Mouse (Mus musculus): ENCODE results near the gene D10Jhu81e. TPM values are rescaled to one million over a fixed set of nuclear protein-coding genes. Genes with fewer than 3 reads are reported as not detected.
"Not testable (repeated sequence)": the region's sequence is repeated elsewhere in the genome, so short reads cannot be mapped to it uniquely, and the experiment has no call there.

Gene D10Jhu81e
- polyA plus RNA-seq, 1 experiment from 2014 or later = 24.3 TPM

DNA sequence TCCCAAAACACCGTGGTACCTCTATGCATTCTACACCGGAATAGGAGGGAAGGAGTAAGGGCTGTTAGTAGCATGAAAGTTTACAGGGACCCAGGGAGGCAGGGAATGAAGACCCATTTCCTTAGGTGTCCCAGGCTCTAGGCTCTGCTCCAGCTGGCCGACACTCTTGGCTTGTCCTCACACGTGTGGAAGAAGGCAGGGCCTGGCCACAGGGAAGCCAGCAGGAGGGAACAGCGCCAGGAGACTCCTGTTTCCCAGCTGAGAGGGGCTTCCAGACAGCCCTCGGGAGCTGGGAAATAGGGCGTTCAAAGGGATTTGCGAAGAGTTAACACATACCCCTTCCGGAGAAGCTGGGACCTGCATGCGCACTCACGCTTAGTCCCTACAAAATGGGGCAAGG is 40.2 kb downstream of the D10Jhu81e start:
- Histone ChIP-seq H3K4me1 (replicated peaks; ENCODE audit: control insufficient read depth, insufficient read depth, low read length) (peaks cover 6% of the 10 kb centered on the region), H3K27me3 (replicated peaks; ENCODE audit: control insufficient read depth, insufficient read depth, low read length) (0 out of 2 replicates have a peak, but pooled peaks cover 3% of the 10 kb centered on the region), H3K27ac (ENCODE audit: low read depth, low read length) (no peak overlapping the region), H3K4me3 (ENCODE audit: low read depth, low read length) (no peak overlapping the region), H3K4me2 (no peak overlapping the region), H3K36me3 (ENCODE audit: control insufficient read depth, insufficient read depth, low read length) (no peaks in the 10 kb centered on the region), H3K9me3 (ENCODE audit: control insufficient read depth, low read length) (no peaks in the 10 kb centered on the region), H3K9ac (ENCODE audit: low read depth, low read length) (no peak overlapping the region)
- DNase-seq (ENCODE audit: low spot score) (no peak), ATAC-seq (replicated peaks; ENCODE audit: low FRiP score) (no peak)
- 46% methylated on average over 11 of the region's 11 CpGs for whole genome bisulfite sequencing

DNA sequence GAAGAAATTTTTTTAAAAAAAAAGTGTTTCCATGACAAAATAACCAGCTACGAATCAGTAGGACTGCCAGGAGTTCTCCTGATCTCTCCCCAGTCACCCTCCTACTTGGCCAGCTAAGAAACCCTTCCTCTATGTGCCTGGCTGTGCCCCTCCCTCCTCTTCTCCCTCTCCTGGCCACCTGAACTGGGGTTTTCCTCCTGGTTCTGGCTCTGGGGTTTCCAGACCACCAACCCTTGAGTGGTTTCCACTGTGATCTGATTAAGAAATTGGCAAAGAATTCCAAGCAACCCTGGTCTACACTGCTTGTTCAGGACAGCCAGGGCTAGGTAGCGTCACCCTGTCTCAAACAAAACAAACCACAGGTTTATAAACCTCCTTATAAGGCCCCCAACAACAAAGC is 40.9 kb downstream of the D10Jhu81e start:
- no peak overlapping the region for H3K4me3 ChIP-seq (ENCODE audit: low read depth, low read length)
- H3K4me1 ChIP-seq (replicated peaks; ENCODE audit: control insufficient read depth, insufficient read depth, low read length) = no peaks in the 10 kb centered on the region
- ATAC-seq (replicated peaks; ENCODE audit: low FRiP score) (no peak), DNase-seq (ENCODE audit: low spot score) (no peak)
- no peak overlapping the region for H3K4me2 ChIP-seq
- no peaks in the 10 kb centered on the region for H3K36me3 ChIP-seq (ENCODE audit: control insufficient read depth, insufficient read depth, low read length)
- 67% methylated on average over 2 of the region's 2 CpGs for WGBS
- H3K27me3 ChIP-seq (replicated peaks; ENCODE audit: control insufficient read depth, insufficient read depth, low read length) = 0 out of 2 replicates have a peak, but pooled peaks cover 3% of the 10 kb centered on the region
- no peaks in the 10 kb centered on the region for H3K9me3 ChIP-seq (ENCODE audit: control insufficient read depth, low read length)
- H3K27ac ChIP-seq (ENCODE audit: low read depth, low read length) = no peak overlapping the region
- H3K9ac ChIP-seq (ENCODE audit: low read depth, low read length) = no peak overlapping the region

DNA sequence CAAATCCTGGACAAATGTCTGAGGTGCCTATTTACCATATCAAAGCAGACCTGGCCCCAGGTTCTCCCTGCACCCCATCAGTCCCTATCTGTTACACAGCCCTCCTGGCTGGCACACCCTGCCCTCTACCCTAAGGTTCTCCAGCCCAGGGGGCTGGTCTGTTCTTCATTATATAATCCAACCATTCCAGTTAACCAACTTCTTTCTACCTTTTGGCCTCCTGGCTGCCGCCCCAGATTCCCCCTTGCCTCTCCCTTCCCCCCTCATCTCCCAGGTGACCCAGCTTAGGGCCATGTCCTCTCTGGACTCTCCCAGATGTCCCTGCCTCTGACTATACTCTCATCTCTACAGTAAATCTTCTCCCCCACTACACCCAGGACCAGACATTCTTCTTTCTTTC is 41.7 kb downstream of the D10Jhu81e start:
- Histone ChIP-seq H3K27me3 (replicated peaks; ENCODE audit: control insufficient read depth, insufficient read depth, low read length) (0 out of 2 replicates have a peak, but pooled peaks cover 3% of the 10 kb centered on the region), H3K36me3 (ENCODE audit: control insufficient read depth, insufficient read depth, low read length) (no peaks in the 10 kb centered on the region), H3K4me3 (ENCODE audit: low read depth, low read length) (no peak overlapping the region), H3K9me3 (ENCODE audit: control insufficient read depth, low read length) (no peaks in the 10 kb centered on the region), H3K9ac (ENCODE audit: low read depth, low read length) (no peak overlapping the region), H3K4me1 (replicated peaks; ENCODE audit: control insufficient read depth, insufficient read depth, low read length) (no peaks in the 10 kb centered on the region), H3K4me2 (no peak overlapping the region), H3K27ac (ENCODE audit: low read depth, low read length) (no peak overlapping the region)
- no peak for ATAC-seq (replicated peaks; ENCODE audit: low FRiP score)
- no peak for DNase-seq (ENCODE audit: low spot score)
- WGBS = 31% methylated on average over 1 of the region's 1 CpGs

GRCm38 (mm10) chr10:78127046-78127870 is 42.3 kb downstream of the D10Jhu81e start:
- Histone ChIP-seq H3K4me2 (no peak overlapping the region), H3K27ac (ENCODE audit: low read depth, low read length) (no peak overlapping the region), H3K4me3 (ENCODE audit: low read depth, low read length) (no peak overlapping the region), H3K4me1 (replicated peaks; ENCODE audit: control insufficient read depth, insufficient read depth, low read length) (no peaks in the 10 kb centered on the region), H3K27me3 (replicated peaks; ENCODE audit: control insufficient read depth, insufficient read depth, low read length) (0 out of 2 replicates have a peak, but pooled peaks cover 3% of the 10 kb centered on the region), H3K36me3 (ENCODE audit: control insufficient read depth, insufficient read depth, low read length) (no peaks in the 10 kb centered on the region), H3K9me3 (ENCODE audit: control insufficient read depth, low read length) (no peaks in the 10 kb centered on the region), H3K9ac (ENCODE audit: low read depth, low read length) (no peak overlapping the region)
- ATAC-seq (replicated peaks; ENCODE audit: low FRiP score) (no peak), DNase-seq (ENCODE audit: low spot score) (no peak)
- WGBS = 72% methylated on average over 9 of the region's 9 CpGs

DNA sequence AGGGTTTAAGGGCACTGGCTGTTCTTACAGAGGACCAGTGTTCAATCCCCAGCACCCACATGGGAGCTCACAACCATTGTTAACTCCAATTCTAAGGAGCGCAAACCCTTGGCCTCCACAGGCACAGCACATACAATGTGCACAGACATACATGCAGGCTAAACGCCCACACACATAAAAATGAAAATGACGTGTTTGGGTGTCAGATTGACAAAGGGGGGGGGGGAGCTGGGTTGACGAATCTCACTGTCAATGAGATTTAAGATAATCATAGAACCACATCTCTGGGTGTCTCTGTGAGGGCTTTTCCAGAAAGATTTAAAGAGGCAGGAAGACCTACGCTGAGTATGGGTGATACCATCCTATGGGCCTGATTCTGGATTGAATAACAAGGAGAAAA is 43.3 kb downstream of the D10Jhu81e start:
- H3K4me3 ChIP-seq (ENCODE audit: low read depth, low read length) = no peak overlapping the region
- ATAC-seq (replicated peaks; ENCODE audit: low FRiP score) = no peak
- H3K27me3 ChIP-seq (replicated peaks; ENCODE audit: control insufficient read depth, insufficient read depth, low read length) = 0 out of 2 replicates have a peak, but pooled peaks cover 3% of the 10 kb centered on the region
- no peak for DNase-seq (ENCODE audit: low spot score)
- no peak overlapping the region for H3K27ac ChIP-seq (ENCODE audit: low read depth, low read length)
- H3K9ac ChIP-seq (ENCODE audit: low read depth, low read length) = no peak overlapping the region
- H3K4me2 ChIP-seq = no peak overlapping the region
- no peaks in the 10 kb centered on the region for H3K36me3 ChIP-seq (ENCODE audit: control insufficient read depth, insufficient read depth, low read length)
- no peaks in the 10 kb centered on the region for H3K9me3 ChIP-seq (ENCODE audit: control insufficient read depth, low read length)
- 93% methylated on average over 5 of the region's 5 CpGs for WGBS
- no peaks in the 10 kb centered on the region for H3K4me1 ChIP-seq (replicated peaks; ENCODE audit: control insufficient read depth, insufficient read depth, low read length)

GRCm38 (mm10) chr10:78125061-78125460 is 44.5 kb downstream of the D10Jhu81e start:
- 65% methylated on average over 8 of the region's 8 CpGs for WGBS
- H3K27ac ChIP-seq (ENCODE audit: low read depth, low read length); ATAC-seq (replicated peaks; ENCODE audit: low FRiP score); H3K4me1 ChIP-seq (replicated peaks; ENCODE audit: control insufficient read depth, insufficient read depth, low read length); H3K9me3 ChIP-seq (ENCODE audit: control insufficient read depth, low read length); H3K4me3 ChIP-seq (ENCODE audit: low read depth, low read length); H3K36me3 ChIP-seq (ENCODE audit: control insufficient read depth, insufficient read depth, low read length); DNase-seq (ENCODE audit: low spot score); H3K9ac ChIP-seq (ENCODE audit: low read depth, low read length); H3K4me2 ChIP-seq; H3K27me3 ChIP-seq (replicated peaks; ENCODE audit: control insufficient read depth, insufficient read depth, low read length): not testable (repeated sequence)

DNA sequence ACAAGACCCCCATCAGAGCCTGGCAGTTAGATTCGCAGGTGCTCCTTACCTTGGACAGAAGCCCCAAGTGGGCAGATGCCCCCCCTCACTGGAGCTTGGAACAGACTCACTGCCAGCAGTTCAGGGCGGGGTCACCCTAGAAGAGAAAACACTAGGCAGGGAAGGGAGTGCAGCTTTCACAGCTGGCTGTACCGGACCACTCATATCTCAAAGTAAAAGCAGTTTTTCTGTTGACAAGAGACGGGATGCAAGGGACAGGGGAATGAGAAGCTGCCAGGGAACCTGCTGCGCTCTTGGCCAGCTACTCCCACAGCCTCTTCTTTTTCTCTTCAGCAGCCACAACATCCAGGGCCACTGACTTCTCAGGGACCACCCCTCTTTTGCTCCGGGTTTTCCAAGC is 45.4 kb downstream of the D10Jhu81e start:
- not testable (repeated sequence) for H3K4me2 ChIP-seq; DNase-seq (ENCODE audit: low spot score)

GRCm38 (mm10) chr10:78119422-78119821 is 50.2 kb downstream of the D10Jhu81e start:
- H3K4me2 ChIP-seq = no peak overlapping the region
- no peak overlapping the region for H3K27ac ChIP-seq (ENCODE audit: low read depth, low read length)
- no peaks in the 10 kb centered on the region for H3K4me1 ChIP-seq (replicated peaks; ENCODE audit: control insufficient read depth, insufficient read depth, low read length)
- H3K9me3 ChIP-seq (ENCODE audit: control insufficient read depth, low read length) = no peaks in the 10 kb centered on the region
- H3K9ac ChIP-seq (ENCODE audit: low read depth, low read length) = no peak overlapping the region
- no peak for ATAC-seq (replicated peaks; ENCODE audit: low FRiP score)
- no peaks in the 10 kb centered on the region for H3K36me3 ChIP-seq (ENCODE audit: control insufficient read depth, insufficient read depth, low read length)
- 85% methylated on average over 4 of the region's 4 CpGs for WGBS
- no peaks in the 10 kb centered on the region for H3K27me3 ChIP-seq (replicated peaks; ENCODE audit: control insufficient read depth, insufficient read depth, low read length)
- no peak for DNase-seq (ENCODE audit: low spot score)
- no peak overlapping the region for H3K4me3 ChIP-seq (ENCODE audit: low read depth, low read length)

More for the DNA sequence above, 45.4 kb downstream of the D10Jhu81e start:
- not testable (repeated sequence) for ATAC-seq (replicated peaks; ENCODE audit: low FRiP score); H3K27ac ChIP-seq (ENCODE audit: low read depth, low read length); H3K9me3 ChIP-seq (ENCODE audit: control insufficient read depth, low read length); H3K4me1 ChIP-seq (replicated peaks; ENCODE audit: control insufficient read depth, insufficient read depth, low read length); H3K36me3 ChIP-seq (ENCODE audit: control insufficient read depth, insufficient read depth, low read length); H3K4me3 ChIP-seq (ENCODE audit: low read depth, low read length); H3K27me3 ChIP-seq (replicated peaks; ENCODE audit: control insufficient read depth, insufficient read depth, low read length); H3K9ac ChIP-seq (ENCODE audit: low read depth, low read length)
- 38% methylated on average over 6 of the region's 6 CpGs for WGBS

DNA sequence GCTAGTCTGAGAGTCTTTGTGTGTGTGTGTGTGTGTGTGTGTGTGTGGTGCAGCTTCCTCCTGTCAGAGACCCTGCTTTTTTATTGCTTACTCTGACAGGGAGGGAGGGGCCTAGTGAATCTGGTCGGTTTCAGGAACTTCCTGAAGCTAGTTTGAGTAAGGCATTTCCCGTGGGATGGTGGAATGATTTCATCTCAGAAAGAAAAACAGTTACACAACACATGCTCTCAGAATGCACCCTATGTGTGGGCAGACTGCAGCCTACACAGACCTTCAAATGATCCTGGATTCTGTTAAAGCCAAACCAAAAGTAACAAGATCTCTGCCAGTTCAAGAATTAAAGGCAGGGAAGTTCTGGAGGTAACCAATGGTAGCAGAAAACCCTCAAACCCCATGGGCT is 54.4 kb downstream of the D10Jhu81e start:
- no peaks in the 10 kb centered on the region for H3K4me1 ChIP-seq (replicated peaks; ENCODE audit: control insufficient read depth, insufficient read depth, low read length)
- H3K4me2 ChIP-seq = no peak overlapping the region
- no peaks in the 10 kb centered on the region for H3K27me3 ChIP-seq (replicated peaks; ENCODE audit: control insufficient read depth, insufficient read depth, low read length)
- 55% methylated on average over 2 of the region's 2 CpGs for WGBS
- ATAC-seq (replicated peaks; ENCODE audit: low FRiP score) (no peak), DNase-seq (ENCODE audit: low spot score) (no peak)
- H3K27ac ChIP-seq (ENCODE audit: low read depth, low read length) = no peak overlapping the region
- H3K4me3 ChIP-seq (ENCODE audit: low read depth, low read length) = no peak overlapping the region
- no peaks in the 10 kb centered on the region for H3K36me3 ChIP-seq (ENCODE audit: control insufficient read depth, insufficient read depth, low read length)
- H3K9me3 ChIP-seq (ENCODE audit: control insufficient read depth, low read length) = no peaks in the 10 kb centered on the region
- H3K9ac ChIP-seq (ENCODE audit: low read depth, low read length) = no peak overlapping the region
